Comparison of ENCODE assay signal across 9 mouse cellular contexts in genomic region chr9:41765816-41766532, GRCm38 (mm10).
DNase-seq lines count a peak whose midpoint lies in the region; ATAC-seq and TF ChIP-seq lines count a peak whose summit lies in the region.
"Had no signal": no experiment of that assay in that cellular context is flagged by ENCODE, and none has a peak within 500 bp of the region (broad histone marks: within the 10 kb centered on the region; RNA-seq: fewer than 3 reads in every experiment).

No protein-coding gene starts in this region.

- DNase-seq in kidney, postnatal 4 days: no peak
- DNase-seq in embryonic facial prominence, embryonic 10.5 days (ENCODE audit: low spot score): no peak
- peak; percentile 5 for DNase-seq in limb, embryonic 14.5 days (ENCODE audit: low spot score)
- DNase-seq in adipocyte (ENCODE audit: low spot score): no peak
- DNase-seq in spleen, postnatal 14 days (ENCODE audit: low spot score in 2 of 2): no peak
- DNase-seq: right cerebral cortex, postnatal 25 days had no signal

- H3K4me2 ChIP-seq in kidney, embryonic 15.5 days: no peak overlapping the region
- H3K4me2 ChIP-seq in forebrain, embryonic 16.5 days (ENCODE audit: low read length): no peak overlapping the region
- no peak overlapping the region for H3K4me2 ChIP-seq in limb, embryonic 14.5 days (replicated peaks; ENCODE audit: low read depth, low read length, severe bottlenecking)

- H3K4me3 ChIP-seq in kidney, embryonic 15.5 days (replicated peaks): no peak overlapping the region
- H3K4me3 ChIP-seq in embryonic facial prominence, embryonic 10.5 days: no peak overlapping the region
- H3K4me3 ChIP-seq in forebrain, embryonic 16.5 days (replicated peaks; ENCODE audit: low read length): no peak overlapping the region
- H3K4me3 ChIP-seq in limb, embryonic 14.5 days (replicated peaks; ENCODE audit: low read length): no peak overlapping the region

- H3K27ac ChIP-seq in kidney, embryonic 15.5 days: peak overlapping the region; percentile 24
- peak overlapping the region; percentile 79 for H3K27ac ChIP-seq in embryonic facial prominence, embryonic 10.5 days (replicated peaks)
- H3K27ac ChIP-seq in forebrain, embryonic 16.5 days (ENCODE audit: low read length): peak overlapping the region; percentile 9
- H3K27ac ChIP-seq in limb, embryonic 14.5 days (replicated peaks; ENCODE audit: low read depth, low read length): peak overlapping the region; percentile 64

- ATAC-seq in kidney, embryonic 15.5 days (replicated peaks; ENCODE audit: low FRiP score): no peak
- ATAC-seq in forebrain, embryonic 16.5 days: peak; percentile 26
- ATAC-seq in limb, embryonic 14.5 days (ENCODE audit: low FRiP score, low read depth): no peak; the same call in 1 of the 2 replicates
- no peak for ATAC-seq in activated CD4-positive, CD25-positive, alpha-beta regulatory T cell, adult 4 months

- no peaks in the 10 kb centered on the region for H3K9me3 ChIP-seq in kidney, embryonic 15.5 days (replicated peaks)
- no peaks in the 10 kb centered on the region for H3K9me3 ChIP-seq in embryonic facial prominence, embryonic 10.5 days
- 0 out of 2 replicates have a peak, but pooled peaks cover 3% of the 10 kb centered on the region for H3K9me3 ChIP-seq in forebrain, embryonic 16.5 days (ENCODE audit: control insufficient read depth, low read length)
- H3K9me3 ChIP-seq in limb, embryonic 14.5 days (ENCODE audit: control insufficient read depth, low read length): no peaks in the 10 kb centered on the region

- no peak for TF ChIP-seq POLR2A in limb, embryonic 14.5 days (IDR thresholded peaks at IDR 0.05; ENCODE audit: borderline replicate concordance, extremely low read depth, insufficient read depth, insufficient read length)

- H3K27me3 ChIP-seq in kidney, embryonic 15.5 days: no peaks in the 10 kb centered on the region
- H3K27me3 ChIP-seq in embryonic facial prominence, embryonic 10.5 days (replicated peaks; ENCODE audit: low read depth, poor library complexity, severe bottlenecking): no peaks in the 10 kb centered on the region
- H3K27me3 ChIP-seq in forebrain, embryonic 16.5 days (replicated peaks; ENCODE audit: control insufficient read depth, insufficient read depth, low read length): no peaks in the 10 kb centered on the region
- H3K27me3 ChIP-seq in limb, embryonic 14.5 days (ENCODE audit: control insufficient read depth, insufficient read depth, low read length): no peaks in the 10 kb centered on the region

- WGBS in kidney, embryonic 15.5 days: 86% methylated on average over 6 of the region's 6 CpGs
- 84% methylated on average over 6 of the region's 6 CpGs for WGBS in embryonic facial prominence, embryonic 10.5 days
- 79% methylated on average over 6 of the region's 6 CpGs for WGBS in forebrain, embryonic 16.5 days
- WGBS in limb, embryonic 14.5 days: 58% methylated on average over 6 of the region's 6 CpGs

- peaks cover 7% of the 10 kb centered on the region for H3K4me1 ChIP-seq in kidney, embryonic 15.5 days
- peaks cover 11% of the 10 kb centered on the region for H3K4me1 ChIP-seq in embryonic facial prominence, embryonic 10.5 days
- H3K4me1 ChIP-seq in forebrain, embryonic 16.5 days (replicated peaks; ENCODE audit: control insufficient read depth, insufficient read depth, low read length): peaks cover 13% of the 10 kb centered on the region
- H3K4me1 ChIP-seq in limb, embryonic 14.5 days (ENCODE audit: control insufficient read depth, insufficient read depth, low read length): peaks cover 16% of the 10 kb centered on the region

- no peaks in the 10 kb centered on the region for H3K36me3 ChIP-seq in kidney, embryonic 15.5 days
- no peaks in the 10 kb centered on the region for H3K36me3 ChIP-seq in embryonic facial prominence, embryonic 10.5 days (replicated peaks)
- no peaks in the 10 kb centered on the region for H3K36me3 ChIP-seq in forebrain, embryonic 16.5 days (ENCODE audit: control insufficient read depth, insufficient read depth)
- no peaks in the 10 kb centered on the region for H3K36me3 ChIP-seq in limb, embryonic 14.5 days (ENCODE audit: control insufficient read depth, insufficient read depth, low read length)

- no peak overlapping the region for H3K9ac ChIP-seq in kidney, embryonic 15.5 days
- no peak overlapping the region for H3K9ac ChIP-seq in forebrain, embryonic 16.5 days (replicated peaks; ENCODE audit: low read depth, low read length)
- no peak overlapping the region for H3K9ac ChIP-seq in limb, embryonic 14.5 days (ENCODE audit: low read depth, low read length, severe bottlenecking)

Comparison
In these comparisons a context has a peak if more than half of its experiments do, and no peak if none do; other contexts are left out.
1. H3K27ac ChIP-seq: peak in every context shown above with its lines; median percentile 79 in embryonic facial prominence, embryonic 10.5 days; 64 in limb, embryonic 14.5 days; 24 in kidney, embryonic 15.5 days; 9 in forebrain, embryonic 16.5 days.